Mouse (Mus musculus) stomach, postnatal 0 days (tissue): ENCODE results near the gene Ddx10. TPM values are rescaled to one million over a fixed set of nuclear protein-coding genes. Genes with fewer than 3 reads are reported as not detected.
"Not testable (repeated sequence)": the region's sequence is repeated elsewhere in the genome, so short reads cannot be mapped to it uniquely, and the experiment has no call there.

Experiments
- ATAC-seq: fragments of 200-750 bp; cut with Nextera tagmentation; 2 replicates; pipeline ENCODE4 v1.8.0; 2017; ENCODE audit not compliant: low FRiP score, low TSS enrichment
- DNase-seq: peaks from one replicate; pipeline ENCODE4 v3.0.0-alpha.2; 2016; ENCODE audit warnings: low spot score
- H3K27ac ChIP-seq: fragments of 300-500 bp; sonication (generic); replicated peaks from 2 replicates; pipeline ENCODE4 v1.5.1; 2014; ENCODE audit warnings: mild to moderate bottlenecking, control low read depth
- H3K27me3 ChIP-seq: fragments of 300-500 bp; sonication (generic); 2 replicates; pipeline ENCODE4 v1.6.1; 2014; ENCODE audit warnings: low read length; ENCODE audit not compliant: control insufficient read depth, insufficient read depth
- H3K36me3 ChIP-seq: fragments of 300-500 bp; sonication (generic); 2 replicates; pipeline ENCODE4 v1.6.1; 2014; ENCODE audit warnings: low read length, mixed read lengths; ENCODE audit not compliant: control insufficient read depth, insufficient read depth
- H3K4me1 ChIP-seq: fragments of 300-500 bp; sonication (generic); replicated peaks from 2 replicates; pipeline ENCODE4 v1.6.1; 2014; ENCODE audit warnings: antibody characterized with exemption; ENCODE audit not compliant: control insufficient read depth, insufficient read depth
- H3K4me2 ChIP-seq: fragments of 300-500 bp; sonication (generic); replicated peaks from 2 replicates; pipeline ENCODE4 v1.6.1; 2014; ENCODE audit warnings: low read depth, mild to moderate bottlenecking, control low read depth, moderate library complexity
- H3K4me3 ChIP-seq: fragments of 300-500 bp; sonication (generic); 2 replicates; pipeline ENCODE4 v1.5.1; 2014; ENCODE audit warnings: low read depth, low read length, control low read depth
- H3K9ac ChIP-seq: fragments of 300-500 bp; sonication (generic); 2 replicates; pipeline ENCODE4 v1.6.1; 2014; ENCODE audit warnings: mild to moderate bottlenecking, low read length, control low read depth, mixed read lengths
- H3K9me3 ChIP-seq: fragments of 300-500 bp; sonication (generic); 2 replicates; pipeline ENCODE4 v1.6.1; 2016; ENCODE audit warnings: low read length; ENCODE audit not compliant: control insufficient read depth
- CTCF ChIP-seq: IDR thresholded peaks from 2 replicates; pipeline ENCODE4 v1.5.1; 2016; ENCODE audit warnings: antibody characterized with exemption, low read depth, mild to moderate bottlenecking, moderate library complexity
- EP300 ChIP-seq: optimal IDR thresholded peaks from 2 replicates; pipeline ENCODE3; 2016; ENCODE audit warnings: antibody characterized with exemption
- WGBS: fragments of 180-500 bp; shearing (Covaris S2); extraction: QIAGEN DNeasy Blood & Tissue Kit; methylation state at CpG from one replicate; pipeline ENCODE4 v1.1.7; 2014; 5-methylcytosine and 5-hydroxymethylcytosine counted together
- polyA plus RNA-seq: library from polyadenylated mRNA; unstranded; fragments of >200 nt; fragmentation: Nextera tagmentation; extraction: Ambion mirVana; gene quantifications from 2 replicates; pipeline ENCODE4 v1.2.1, GENCODE M21; 2015

Gene Ddx10
- polyA plus RNA-seq, 1 experiment from 2014 or later = 13.9 TPM

- Histone ChIP-seq H3K9me3 (no peaks in the 10 kb centered on the region), H3K4me2 (no peak overlapping the region), H3K4me1 (no peaks in the 10 kb centered on the region), H3K27ac (no peak overlapping the region), H3K4me3 (no peak overlapping the region), H3K27me3 (no peaks in the 10 kb centered on the region), H3K9ac (no peak overlapping the region), H3K36me3 (no peaks in the 10 kb centered on the region)
- 94% methylated on average over 2 of the region's 2 CpGs for WGBS
- no peak for ATAC-seq
- TF ChIP-seq CTCF = no peak
- no peak for DNase-seq
Observed at GRCm38 (mm10) chr9:53143508-53143907, 104.3 kb downstream of the Ddx10 start.

GRCm38 (mm10) chr9:53142424-53142823, 105.4 kb downstream of the Ddx10 start:
- WGBS = 86% methylated on average over 1 of the region's 1 CpGs
- ATAC-seq, DNase-seq, H3K27me3 ChIP-seq, H3K36me3 ChIP-seq, H3K27ac ChIP-seq, H3K4me1 ChIP-seq, H3K4me3 ChIP-seq, H3K4me2 ChIP-seq, H3K9ac ChIP-seq, H3K9me3 ChIP-seq: not testable (repeated sequence)

DNA sequence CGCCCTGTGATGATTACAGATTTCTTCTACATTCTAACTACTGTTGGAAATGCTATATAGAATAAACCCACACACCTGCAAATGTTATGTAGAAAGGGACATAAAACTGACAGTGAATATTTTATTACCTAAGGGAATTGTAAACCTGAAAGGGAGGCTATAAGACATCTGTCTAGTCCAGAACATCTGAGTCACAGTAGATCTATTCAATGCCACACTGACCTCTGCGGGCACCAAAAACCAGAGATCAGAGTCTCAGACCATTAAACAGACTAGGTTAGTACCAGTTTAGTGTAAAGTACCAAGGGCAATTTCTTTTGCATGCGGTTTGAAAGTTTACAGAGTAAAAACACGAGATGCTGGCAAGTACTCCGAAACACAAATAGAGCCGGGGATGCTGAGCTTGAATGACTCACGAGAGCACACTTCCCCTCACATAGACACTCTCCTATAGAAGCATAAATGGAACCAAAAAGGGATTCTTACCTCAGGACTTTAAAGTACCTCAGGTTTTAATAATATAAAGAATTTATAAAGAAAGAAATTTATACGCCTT, 107.2 kb downstream of the Ddx10 start:
- ATAC-seq (no peak), DNase-seq (no peak)
- Histone ChIP-seq H3K27me3 (no peaks in the 10 kb centered on the region), H3K27ac (no peak overlapping the region), H3K4me1 (no peaks in the 10 kb centered on the region), H3K4me2 (no peak overlapping the region), H3K9ac (no peak overlapping the region), H3K36me3 (no peaks in the 10 kb centered on the region), H3K9me3 (no peaks in the 10 kb centered on the region), H3K4me3 (no peak overlapping the region)
- TF ChIP-seq EP300 = no peak
- no peak for TF ChIP-seq CTCF
- WGBS = 81% methylated on average over 8 of the region's 8 CpGs

GRCm38 (mm10) chr9:53132826-53133225, 115.0 kb downstream of the Ddx10 start:
- Histone ChIP-seq H3K27me3 (no peaks in the 10 kb centered on the region), H3K27ac (no peak overlapping the region), H3K9me3 (no peaks in the 10 kb centered on the region), H3K4me1 (no peaks in the 10 kb centered on the region), H3K4me3 (no peak overlapping the region), H3K4me2 (no peak overlapping the region), H3K9ac (no peak overlapping the region), H3K36me3 (no peaks in the 10 kb centered on the region)
- 89% methylated on average over 1 of the region's 1 CpGs for WGBS
- TF ChIP-seq CTCF (no peak), EP300 (no peak)
- no peak for ATAC-seq
- DNase-seq = no peak

DNA sequence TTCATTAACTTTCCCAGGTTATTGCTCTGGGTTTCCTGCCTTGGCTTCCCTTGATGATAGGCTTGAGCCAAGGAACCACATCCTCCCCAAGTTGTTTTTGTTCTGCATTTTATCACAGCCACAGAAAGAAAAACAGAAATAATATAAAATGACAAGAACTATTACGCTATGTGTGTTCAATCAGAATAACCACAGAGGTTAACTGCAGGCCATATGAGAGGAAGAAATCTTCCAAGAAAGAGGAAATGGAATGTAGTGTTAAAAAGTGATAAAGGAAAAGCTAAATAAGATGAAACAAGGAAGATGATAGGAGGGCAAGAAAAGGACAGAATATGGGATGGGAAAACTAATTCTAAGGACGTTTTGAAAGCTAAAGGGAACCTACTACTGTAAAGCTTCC, 117.4 kb downstream of the Ddx10 start:
- no peaks in the 10 kb centered on the region for H3K27me3 ChIP-seq
- WGBS = 85% methylated on average over 2 of the region's 2 CpGs
- H3K4me1 ChIP-seq = no peaks in the 10 kb centered on the region
- H3K9me3 ChIP-seq = no peaks in the 10 kb centered on the region
- H3K27ac ChIP-seq = no peak overlapping the region
- H3K4me3 ChIP-seq = no peak overlapping the region
- DNase-seq = no peak
- H3K4me2 ChIP-seq = no peak overlapping the region
- no peaks in the 10 kb centered on the region for H3K36me3 ChIP-seq
- no peak for TF ChIP-seq CTCF
- no peak for TF ChIP-seq EP300
- no peak for ATAC-seq
- H3K9ac ChIP-seq = no peak overlapping the region

GRCm38 (mm10) chr9:53101103-53101502, 146.8 kb downstream of the Ddx10 start:
- Histone ChIP-seq H3K9ac (no peak overlapping the region), H3K4me1 (no peaks in the 10 kb centered on the region), H3K4me3 (no peak overlapping the region), H3K36me3 (no peaks in the 10 kb centered on the region), H3K4me2 (no peak overlapping the region), H3K27me3 (no peaks in the 10 kb centered on the region), H3K27ac (no peak overlapping the region), H3K9me3 (no peaks in the 10 kb centered on the region)
- 81% methylated on average over 1 of the region's 1 CpGs for whole genome bisulfite sequencing
- ATAC-seq (no peak), DNase-seq (no peak)
- no peak for TF ChIP-seq CTCF
- no peak for TF ChIP-seq EP300
